Mouse (Mus musculus): ENCODE results near the gene Cracr2a. TPM values are rescaled to one million over a fixed set of nuclear protein-coding genes. Genes with fewer than 3 reads are reported as not detected.

Cracr2a gene
- polyA plus RNA-seq, 1 experiment from 2014 or later = 0.96 TPM

DNA sequence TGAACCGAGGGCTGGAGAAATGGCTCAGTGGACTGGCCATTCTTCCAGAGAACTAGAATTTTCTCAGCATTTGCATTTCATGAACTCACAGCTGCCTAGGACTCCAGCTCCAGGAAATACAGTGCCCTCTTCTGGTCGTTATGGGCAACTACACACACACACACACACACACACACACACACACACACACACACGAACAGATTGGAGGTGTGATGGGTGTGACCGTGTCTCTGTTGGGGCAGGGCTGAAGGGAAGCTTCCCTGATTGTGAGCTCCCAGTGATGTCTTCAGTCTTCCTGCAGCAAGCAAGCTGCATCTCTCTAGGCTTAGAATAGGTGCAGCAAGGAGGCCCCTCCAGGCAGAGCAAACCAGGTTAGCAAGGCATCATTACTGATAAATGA lies 8.2 kb upstream of the Cracr2a start:
- no peak overlapping the region for H3K4me3 ChIP-seq (replicated peaks; ENCODE audit: low read depth, low read length)
- H3K4me2 ChIP-seq (ENCODE audit: low read length) = no peak overlapping the region
- H3K9me3 ChIP-seq (replicated peaks; ENCODE audit: low read length) = no peaks in the 10 kb centered on the region
- H3K9ac ChIP-seq (ENCODE audit: low read depth, low read length) = no peak overlapping the region
- ATAC-seq (replicated peaks; ENCODE audit: low FRiP score, low read depth) = no peak
- no peaks in the 10 kb centered on the region for H3K36me3 ChIP-seq (ENCODE audit: insufficient read depth, low read length)
- 79% methylated on average over 4 of the region's 4 CpGs for WGBS
- no peak for TF ChIP-seq CTCF (IDR thresholded peaks at IDR 0.05; ENCODE audit: low read depth)
- no peaks in the 10 kb centered on the region for H3K27me3 ChIP-seq (ENCODE audit: insufficient read depth, low read length)
- H3K4me1 ChIP-seq (replicated peaks; ENCODE audit: insufficient read depth, low read length) = no peaks in the 10 kb centered on the region
- no peak overlapping the region for H3K27ac ChIP-seq
- no peak for DNase-seq (ENCODE audit: low spot score)

DNA sequence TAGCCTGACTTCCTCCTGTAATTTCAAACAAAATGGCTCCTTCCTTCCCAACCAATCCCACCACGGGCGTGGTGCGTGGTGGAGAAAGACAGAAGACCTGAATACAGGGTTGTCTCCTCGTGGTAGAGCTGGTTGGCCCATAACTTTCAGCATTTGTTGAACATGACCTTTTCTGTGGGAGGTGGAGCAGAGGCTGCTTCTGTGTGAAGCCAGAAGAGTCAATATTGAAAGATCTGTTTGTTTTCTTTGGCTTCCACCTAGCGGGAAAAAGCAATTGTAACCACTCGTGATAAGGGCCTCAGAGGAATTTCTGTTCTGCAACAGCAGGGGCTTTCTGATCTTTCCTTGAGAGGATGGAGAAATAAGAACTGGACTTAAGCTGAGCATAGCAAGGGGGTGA lies 5.6 kb upstream of the Cracr2a start:
- no peaks in the 10 kb centered on the region for H3K9me3 ChIP-seq (replicated peaks; ENCODE audit: low read length)
- ATAC-seq (replicated peaks; ENCODE audit: low FRiP score, low read depth) (no peak), DNase-seq (ENCODE audit: low spot score) (peak; percentile 52)
- H3K36me3 ChIP-seq (ENCODE audit: insufficient read depth, low read length) = no peaks in the 10 kb centered on the region
- H3K27me3 ChIP-seq (ENCODE audit: insufficient read depth, low read length) = no peaks in the 10 kb centered on the region
- H3K27ac ChIP-seq = no peak overlapping the region
- H3K4me3 ChIP-seq (replicated peaks; ENCODE audit: low read depth, low read length) = no peak overlapping the region
- no peak overlapping the region for H3K9ac ChIP-seq (ENCODE audit: low read depth, low read length)
- 50% methylated on average over 6 of the region's 6 CpGs for WGBS
- H3K4me2 ChIP-seq (ENCODE audit: low read length) = no peak overlapping the region
- no peaks in the 10 kb centered on the region for H3K4me1 ChIP-seq (replicated peaks; ENCODE audit: insufficient read depth, low read length)
- 0 out of 2 replicates have a peak, but pooled peaks have one; percentile 2 for TF ChIP-seq CTCF (IDR thresholded peaks at IDR 0.05; ENCODE audit: low read depth)

DNA sequence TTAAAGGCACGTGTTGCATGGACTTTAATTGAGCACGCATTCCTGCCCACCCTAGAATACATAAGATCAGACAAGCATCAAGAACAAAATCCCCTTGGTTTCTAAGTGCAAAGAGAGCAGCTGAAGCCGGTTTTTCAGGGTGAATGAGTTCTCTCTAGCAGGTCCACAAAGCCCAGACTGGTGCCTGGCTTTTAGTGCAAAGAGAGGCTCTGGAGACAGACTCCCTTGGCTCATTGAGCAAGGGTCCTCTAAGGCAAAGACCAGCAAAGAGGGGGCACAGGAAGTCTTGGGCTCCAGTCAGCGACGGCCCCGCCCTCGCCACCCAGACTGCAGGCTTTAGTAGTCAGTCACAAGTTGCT lies 287 bp upstream of the Cracr2a start:
- TF ChIP-seq CTCF (IDR thresholded peaks at IDR 0.05; ENCODE audit: low read depth) = no peak
- Histone ChIP-seq H3K36me3 (ENCODE audit: insufficient read depth, low read length) (no peaks in the 10 kb centered on the region), H3K27ac (0 out of 2 replicates have a peak overlapping the region, but pooled peaks have one; percentile 38), H3K4me3 (replicated peaks; ENCODE audit: low read depth, low read length) (peak overlapping the region; percentile 40), H3K9ac (ENCODE audit: low read depth, low read length) (no peak overlapping the region), H3K27me3 (ENCODE audit: insufficient read depth, low read length) (no peaks in the 10 kb centered on the region), H3K9me3 (replicated peaks; ENCODE audit: low read length) (no peaks in the 10 kb centered on the region), H3K4me1 (replicated peaks; ENCODE audit: insufficient read depth, low read length) (no peaks in the 10 kb centered on the region), H3K4me2 (ENCODE audit: low read length) (peak overlapping the region; percentile 78)
- ATAC-seq (replicated peaks; ENCODE audit: low FRiP score, low read depth) (no peak), DNase-seq (ENCODE audit: low spot score) (no peak)
- 9% methylated on average over 7 of the region's 7 CpGs for WGBS

DNA sequence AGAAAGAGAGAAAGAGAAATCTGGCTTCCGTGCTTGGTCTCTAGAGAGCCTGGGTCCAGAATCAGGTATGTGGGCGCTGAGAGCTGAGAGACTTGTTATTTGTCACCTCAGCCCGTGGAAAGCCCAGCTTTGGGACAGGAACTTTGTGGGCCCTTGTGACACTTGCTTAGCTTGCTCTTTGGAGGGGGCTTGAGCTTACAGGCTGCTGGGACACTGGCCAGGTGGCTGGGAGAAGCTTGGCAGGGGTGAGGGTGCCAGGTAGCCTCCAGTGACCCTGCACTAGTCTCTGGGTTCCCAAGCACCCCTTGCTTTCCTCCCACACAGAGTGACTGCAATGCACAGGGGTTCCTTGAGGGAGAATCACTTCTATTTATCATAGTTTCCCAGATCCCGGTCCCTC lies 2.4 kb downstream of the Cracr2a start:
- no peak overlapping the region for H3K4me2 ChIP-seq (ENCODE audit: low read length)
- DNase-seq (ENCODE audit: low spot score) (no peak), ATAC-seq (replicated peaks; ENCODE audit: low FRiP score, low read depth) (no peak)
- H3K36me3 ChIP-seq (ENCODE audit: insufficient read depth, low read length) = no peaks in the 10 kb centered on the region
- H3K27ac ChIP-seq = no peak overlapping the region
- TF ChIP-seq CTCF (IDR thresholded peaks at IDR 0.05; ENCODE audit: low read depth) = no peak
- H3K9ac ChIP-seq (ENCODE audit: low read depth, low read length) = no peak overlapping the region
- WGBS = 44% methylated on average over 4 of the region's 4 CpGs
- no peak overlapping the region for H3K4me3 ChIP-seq (replicated peaks; ENCODE audit: low read depth, low read length)
- no peaks in the 10 kb centered on the region for H3K4me1 ChIP-seq (replicated peaks; ENCODE audit: insufficient read depth, low read length)
- no peaks in the 10 kb centered on the region for H3K27me3 ChIP-seq (ENCODE audit: insufficient read depth, low read length)
- no peaks in the 10 kb centered on the region for H3K9me3 ChIP-seq (replicated peaks; ENCODE audit: low read length)

DNA sequence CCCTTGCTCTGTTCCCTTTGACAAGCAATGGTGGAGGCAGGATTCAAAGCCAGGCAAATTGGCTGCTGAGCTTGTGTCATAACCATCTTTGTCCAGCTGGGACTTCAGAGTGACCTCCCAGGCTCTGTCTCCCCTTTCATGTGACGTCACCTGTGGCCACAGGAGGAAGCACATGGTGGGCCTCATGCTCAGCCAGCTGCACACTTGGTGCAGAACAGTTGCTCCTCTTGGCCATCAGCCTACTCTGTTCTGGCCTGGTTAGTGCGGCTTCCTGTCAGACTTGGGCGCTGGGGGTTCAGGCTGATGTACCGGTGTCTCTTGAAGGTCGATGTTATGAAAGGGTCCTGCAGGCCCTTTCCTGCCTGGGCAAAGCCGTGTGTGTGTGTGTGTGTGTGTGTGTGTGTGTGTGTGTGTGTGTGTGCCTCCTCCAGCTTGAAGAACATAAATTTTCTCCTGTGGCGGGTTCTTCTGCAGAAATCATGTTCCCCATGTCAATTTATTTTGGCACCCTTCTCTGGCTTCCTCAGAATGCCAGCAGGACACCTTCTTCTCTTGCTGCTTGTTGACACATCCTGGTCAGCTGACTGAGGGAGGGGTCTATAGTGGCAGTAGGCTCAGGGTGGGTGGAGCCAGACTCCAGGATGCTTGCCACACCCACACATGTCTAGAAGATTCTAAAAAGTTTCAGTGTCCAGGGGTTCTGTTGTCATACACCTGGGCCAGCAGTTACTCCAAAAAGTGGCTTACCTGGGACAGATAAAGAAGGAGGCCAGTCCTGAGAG lies 5.0 kb downstream of the Cracr2a start:
- no peaks in the 10 kb centered on the region for H3K27me3 ChIP-seq (ENCODE audit: insufficient read depth, low read length)
- 75% methylated on average over 7 of the region's 7 CpGs for WGBS
- no peak for TF ChIP-seq CTCF (IDR thresholded peaks at IDR 0.05; ENCODE audit: low read depth)

DNA sequence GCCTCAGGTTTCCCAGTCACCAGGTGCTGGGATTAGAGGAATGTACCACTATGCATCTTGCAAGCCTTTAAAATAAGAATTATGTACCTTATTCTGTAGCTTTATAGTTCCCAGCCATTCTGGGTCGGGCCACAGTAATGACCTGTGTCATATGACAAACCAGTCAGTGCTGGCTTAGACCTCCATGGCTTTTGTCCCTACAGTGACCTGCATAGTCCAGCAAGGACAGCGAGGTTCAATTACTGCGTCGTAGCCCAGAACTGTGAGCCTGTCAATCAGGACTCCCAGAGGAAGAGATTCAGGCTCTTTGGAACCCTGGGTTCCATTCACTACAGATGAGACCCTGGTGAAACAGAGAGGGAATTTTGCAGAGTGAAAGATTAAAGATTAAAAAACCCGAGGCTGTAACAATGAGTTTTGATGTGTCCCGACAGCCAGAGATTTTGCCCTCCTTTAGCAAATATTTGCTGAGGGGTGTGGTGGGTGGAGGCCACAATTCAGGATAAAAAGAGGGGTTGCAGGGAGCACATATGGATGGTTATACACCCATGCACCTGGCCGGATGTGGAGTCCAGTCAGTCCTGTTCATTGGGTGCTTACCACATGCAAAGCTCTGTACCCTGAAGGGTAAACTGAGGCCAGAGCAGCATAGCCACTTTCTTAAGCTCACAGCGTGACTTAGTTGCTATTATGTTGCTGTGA lies 10.9 kb downstream of the Cracr2a start:
- H3K4me3 ChIP-seq (replicated peaks; ENCODE audit: low read depth, low read length) = no peak overlapping the region
- whole genome bisulfite sequencing = 75% methylated on average over 8 of the region's 8 CpGs
- no peak; the same call in 1 of the 2 replicates for ATAC-seq (replicated peaks; ENCODE audit: low FRiP score, low read depth)
- no peaks in the 10 kb centered on the region for H3K27me3 ChIP-seq (ENCODE audit: insufficient read depth, low read length)
- no peak for TF ChIP-seq CTCF (IDR thresholded peaks at IDR 0.05; ENCODE audit: low read depth)
- no peak overlapping the region for H3K9ac ChIP-seq (ENCODE audit: low read depth, low read length)
- no peak overlapping the region for H3K27ac ChIP-seq
- no peaks in the 10 kb centered on the region for H3K36me3 ChIP-seq (ENCODE audit: insufficient read depth, low read length)
- H3K4me2 ChIP-seq (ENCODE audit: low read length) = no peak overlapping the region
- H3K4me1 ChIP-seq (replicated peaks; ENCODE audit: insufficient read depth, low read length) = no peaks in the 10 kb centered on the region
- no peaks in the 10 kb centered on the region for H3K9me3 ChIP-seq (replicated peaks; ENCODE audit: low read length)
- DNase-seq (ENCODE audit: low spot score) = no peak

More for the DNA sequence above, 5.0 kb downstream of the Cracr2a start:
- no peak overlapping the region for H3K27ac ChIP-seq
- H3K4me3 ChIP-seq (replicated peaks; ENCODE audit: low read depth, low read length) = no peak overlapping the region
- no peaks in the 10 kb centered on the region for H3K4me1 ChIP-seq (replicated peaks; ENCODE audit: insufficient read depth, low read length)
- DNase-seq (ENCODE audit: low spot score) = peak; percentile 31
- ATAC-seq (replicated peaks; ENCODE audit: low FRiP score, low read depth) = no peak
- H3K9me3 ChIP-seq (replicated peaks; ENCODE audit: low read length) = no peaks in the 10 kb centered on the region
- H3K9ac ChIP-seq (ENCODE audit: low read depth, low read length) = no peak overlapping the region
- no peak overlapping the region for H3K4me2 ChIP-seq (ENCODE audit: low read length)
- H3K36me3 ChIP-seq (ENCODE audit: insufficient read depth, low read length) = no peaks in the 10 kb centered on the region

All from kidney, postnatal 0 days (tissue).